Mouse (Mus musculus): ENCODE data around the gene Osbpl6. TPM values are rescaled to one million over a fixed set of nuclear protein-coding genes. Genes with fewer than 3 reads are reported as not detected.

Gene Osbpl6
- polyA plus RNA-seq, 1 experiment from 2014 or later: 11.0 TPM

GRCm38 (mm10) chr2:76370656-76370922 lies 35.7 kb upstream of the Osbpl6 start:
- no peak for DNase-seq (ENCODE audit: low spot score)
- ATAC-seq (ENCODE audit: low read depth): no peak
- Histone ChIP-seq H3K4me2 (ENCODE audit: low read depth, low read length) (peak overlapping the region; percentile 77), H3K4me1 (ENCODE audit: control insufficient read depth, insufficient read depth, low read length) (peaks cover 6% of the 10 kb centered on the region; the same call in 1 of the 2 replicates), H3K9me3 (ENCODE audit: control insufficient read depth, low read length) (no peaks in the 10 kb centered on the region), H3K27me3 (replicated peaks; ENCODE audit: control insufficient read depth, insufficient read depth, low read length) (no peaks in the 10 kb centered on the region), H3K9ac (ENCODE audit: low read depth, low read length) (peak overlapping the region; percentile 85), H3K36me3 (ENCODE audit: control insufficient read depth, insufficient read depth, low read length) (peaks cover 24% of the 10 kb centered on the region; the same call in 1 of the 2 replicates), H3K27ac (replicated peaks; ENCODE audit: low read depth, low read length) (no peak overlapping the region), H3K4me3 (ENCODE audit: low read depth, low read length) (peak overlapping the region; percentile 97)
- WGBS: 3% methylated on average over 7 of the region's 7 CpGs

- no peaks in the 10 kb centered on the region for H3K9me3 ChIP-seq (ENCODE audit: control insufficient read depth, low read length)
- no peaks in the 10 kb centered on the region for H3K27me3 ChIP-seq (replicated peaks; ENCODE audit: control insufficient read depth, insufficient read depth, low read length)
- 86% methylated on average over 4 of the region's 4 CpGs for WGBS
- H3K36me3 ChIP-seq (ENCODE audit: control insufficient read depth, insufficient read depth, low read length): peaks cover 37% of the 10 kb centered on the region
- H3K27ac ChIP-seq (replicated peaks; ENCODE audit: low read depth, low read length): no peak overlapping the region
- peaks cover 6% of the 10 kb centered on the region; the same call in 1 of the 2 replicates for H3K4me1 ChIP-seq (ENCODE audit: control insufficient read depth, insufficient read depth, low read length)
- H3K4me3 ChIP-seq (ENCODE audit: low read depth, low read length): no peak overlapping the region
- ATAC-seq (ENCODE audit: low read depth): no peak
- no peak overlapping the region for H3K4me2 ChIP-seq (ENCODE audit: low read depth, low read length)
- no peak overlapping the region for H3K9ac ChIP-seq (ENCODE audit: low read depth, low read length)
- no peak for DNase-seq (ENCODE audit: low spot score)
These were observed 34.1 kb upstream of the Osbpl6 start for GRCm38 (mm10) chr2:76372244-76372643.

GRCm38 (mm10) chr2:76374544-76375206 lies 31.6 kb upstream of the Osbpl6 start:
- DNase-seq (ENCODE audit: low spot score) (no peak), ATAC-seq (ENCODE audit: low read depth) (no peak)
- Histone ChIP-seq H3K4me1 (ENCODE audit: control insufficient read depth, insufficient read depth, low read length) (peaks cover 6% of the 10 kb centered on the region; the same call in 1 of the 2 replicates), H3K4me3 (ENCODE audit: low read depth, low read length) (no peak overlapping the region), H3K36me3 (ENCODE audit: control insufficient read depth, insufficient read depth, low read length) (peaks cover 62% of the 10 kb centered on the region), H3K9me3 (ENCODE audit: control insufficient read depth, low read length) (no peaks in the 10 kb centered on the region), H3K27ac (replicated peaks; ENCODE audit: low read depth, low read length) (no peak overlapping the region), H3K4me2 (ENCODE audit: low read depth, low read length) (no peak overlapping the region), H3K27me3 (replicated peaks; ENCODE audit: control insufficient read depth, insufficient read depth, low read length) (no peaks in the 10 kb centered on the region), H3K9ac (ENCODE audit: low read depth, low read length) (no peak overlapping the region)
- WGBS: 85% methylated on average over 6 of the region's 6 CpGs

GRCm38 (mm10) chr2:76378646-76379045 lies 27.7 kb upstream of the Osbpl6 start:
- ATAC-seq (ENCODE audit: low read depth) (no peak), DNase-seq (ENCODE audit: low spot score) (no peak)
- H3K27me3 ChIP-seq (replicated peaks; ENCODE audit: control insufficient read depth, insufficient read depth, low read length): no peaks in the 10 kb centered on the region
- H3K36me3 ChIP-seq (ENCODE audit: control insufficient read depth, insufficient read depth, low read length): peaks cover 87% of the 10 kb centered on the region
- no peak overlapping the region for H3K27ac ChIP-seq (replicated peaks; ENCODE audit: low read depth, low read length)
- H3K4me1 ChIP-seq (ENCODE audit: control insufficient read depth, insufficient read depth, low read length): no peaks in the 10 kb centered on the region
- H3K9me3 ChIP-seq (ENCODE audit: control insufficient read depth, low read length): no peaks in the 10 kb centered on the region
- H3K9ac ChIP-seq (ENCODE audit: low read depth, low read length): no peak overlapping the region
- no peak overlapping the region for H3K4me3 ChIP-seq (ENCODE audit: low read depth, low read length)
- no peak overlapping the region for H3K4me2 ChIP-seq (ENCODE audit: low read depth, low read length)
- 96% methylated on average over 19 of the region's 19 CpGs for WGBS

- DNase-seq (ENCODE audit: low spot score) (no peak), ATAC-seq (ENCODE audit: low read depth) (no peak)
- H3K9ac ChIP-seq (ENCODE audit: low read depth, low read length): no peak overlapping the region
These were observed 19.8 kb upstream of the Osbpl6 start for GRCm38 (mm10) chr2:76386531-76386930.

GRCm38 (mm10) chr2:76400178-76400577 lies 6.1 kb upstream of the Osbpl6 start:
- H3K4me2 ChIP-seq (ENCODE audit: low read depth, low read length): no peak overlapping the region
- ATAC-seq (ENCODE audit: low read depth) (no peak), DNase-seq (ENCODE audit: low spot score) (no peak)
- H3K4me1 ChIP-seq (ENCODE audit: control insufficient read depth, insufficient read depth, low read length): 0 out of 2 replicates have a peak, but pooled peaks cover under 1% of the 10 kb centered on the region
- no peak overlapping the region for H3K27ac ChIP-seq (replicated peaks; ENCODE audit: low read depth, low read length)
- no peaks in the 10 kb centered on the region for H3K9me3 ChIP-seq (ENCODE audit: control insufficient read depth, low read length)
- H3K9ac ChIP-seq (ENCODE audit: low read depth, low read length): no peak overlapping the region
- no peaks in the 10 kb centered on the region for H3K36me3 ChIP-seq (ENCODE audit: control insufficient read depth, insufficient read depth, low read length)
- no peak overlapping the region for H3K4me3 ChIP-seq (ENCODE audit: low read depth, low read length)
- H3K27me3 ChIP-seq (replicated peaks; ENCODE audit: control insufficient read depth, insufficient read depth, low read length): peaks cover 6% of the 10 kb centered on the region; the same call in 1 of the 2 replicates

More at GRCm38 (mm10) chr2:76386531-76386930, 19.8 kb upstream of the Osbpl6 start:
- no peaks in the 10 kb centered on the region for H3K27me3 ChIP-seq (replicated peaks; ENCODE audit: control insufficient read depth, insufficient read depth, low read length)
- H3K4me2 ChIP-seq (ENCODE audit: low read depth, low read length): no peak overlapping the region
- no peak overlapping the region for H3K4me3 ChIP-seq (ENCODE audit: low read depth, low read length)
- H3K4me1 ChIP-seq (ENCODE audit: control insufficient read depth, insufficient read depth, low read length): no peaks in the 10 kb centered on the region
- no peaks in the 10 kb centered on the region for H3K9me3 ChIP-seq (ENCODE audit: control insufficient read depth, low read length)
- H3K36me3 ChIP-seq (ENCODE audit: control insufficient read depth, insufficient read depth, low read length): peaks cover 33% of the 10 kb centered on the region
- H3K27ac ChIP-seq (replicated peaks; ENCODE audit: low read depth, low read length): no peak overlapping the region

GRCm38 (mm10) chr2:76405596-76406150 lies 635 bp upstream of the Osbpl6 start:
- ATAC-seq (ENCODE audit: low read depth) (peak; percentile 8; the same call in 1 of the 2 replicates), DNase-seq (ENCODE audit: low spot score) (peak; percentile 58)
- 4% methylated on average over 15 of the region's 15 CpGs for WGBS
- Histone ChIP-seq H3K4me1 (ENCODE audit: control insufficient read depth, insufficient read depth, low read length) (peaks cover 10% of the 10 kb centered on the region), H3K27ac (replicated peaks; ENCODE audit: low read depth, low read length) (no peak overlapping the region), H3K4me3 (ENCODE audit: low read depth, low read length) (peak overlapping the region; percentile 94), H3K27me3 (replicated peaks; ENCODE audit: control insufficient read depth, insufficient read depth, low read length) (peaks cover 6% of the 10 kb centered on the region; the same call in 1 of the 2 replicates), H3K9me3 (ENCODE audit: control insufficient read depth, low read length) (no peaks in the 10 kb centered on the region), H3K9ac (ENCODE audit: low read depth, low read length) (peak overlapping the region; percentile 83), H3K36me3 (ENCODE audit: control insufficient read depth, insufficient read depth, low read length) (no peaks in the 10 kb centered on the region), H3K4me2 (ENCODE audit: low read depth, low read length) (peak overlapping the region; percentile 94)

GRCm38 (mm10) chr2:76406937-76407441 lies 681 bp downstream of the Osbpl6 start:
- DNase-seq (ENCODE audit: low spot score) (peak; percentile 76), ATAC-seq (ENCODE audit: low read depth) (peak; percentile 56)
- H3K4me1 ChIP-seq (ENCODE audit: control insufficient read depth, insufficient read depth, low read length): peaks cover 10% of the 10 kb centered on the region
- under 1% methylated on average over 35 of the region's 49 CpGs for WGBS
- peak overlapping the region; percentile 79 for H3K27ac ChIP-seq (replicated peaks; ENCODE audit: low read depth, low read length)
- H3K36me3 ChIP-seq (ENCODE audit: control insufficient read depth, insufficient read depth, low read length): no peaks in the 10 kb centered on the region
- H3K9me3 ChIP-seq (ENCODE audit: control insufficient read depth, low read length): no peaks in the 10 kb centered on the region
- peak overlapping the region; percentile 83 for H3K9ac ChIP-seq (ENCODE audit: low read depth, low read length)
- H3K27me3 ChIP-seq (replicated peaks; ENCODE audit: control insufficient read depth, insufficient read depth, low read length): peaks cover 6% of the 10 kb centered on the region; the same call in 1 of the 2 replicates
- peak overlapping the region; percentile 94 for H3K4me2 ChIP-seq (ENCODE audit: low read depth, low read length)
- H3K4me3 ChIP-seq (ENCODE audit: low read depth, low read length): peak overlapping the region; percentile 94

- no peak overlapping the region for H3K4me3 ChIP-seq (ENCODE audit: low read depth, low read length)
- DNase-seq (ENCODE audit: low spot score) (no peak), ATAC-seq (ENCODE audit: low read depth) (no peak)
- H3K27ac ChIP-seq (replicated peaks; ENCODE audit: low read depth, low read length): no peak overlapping the region
- no peaks in the 10 kb centered on the region for H3K27me3 ChIP-seq (replicated peaks; ENCODE audit: control insufficient read depth, insufficient read depth, low read length)
- H3K9me3 ChIP-seq (ENCODE audit: control insufficient read depth, low read length): no peaks in the 10 kb centered on the region
- H3K4me1 ChIP-seq (ENCODE audit: control insufficient read depth, insufficient read depth, low read length): peaks cover 10% of the 10 kb centered on the region
- H3K9ac ChIP-seq (ENCODE audit: low read depth, low read length): no peak overlapping the region
- WGBS: 43% methylated on average over 1 of the region's 1 CpGs
- no peaks in the 10 kb centered on the region for H3K36me3 ChIP-seq (ENCODE audit: control insufficient read depth, insufficient read depth, low read length)
- H3K4me2 ChIP-seq (ENCODE audit: low read depth, low read length): no peak overlapping the region
These were observed 3.2 kb downstream of the Osbpl6 start for GRCm38 (mm10) chr2:76409526-76409925.
